Mouse (Mus musculus): ENCODE measurements around the gene Arpc1a. TPM values are rescaled to one million over a fixed set of nuclear protein-coding genes. Genes with fewer than 3 reads are reported as not detected.

Arpc1a gene
- 8.5 and 35.6 TPM in 2 replicates for polyA plus RNA-seq (2012; ENCODE audit: low replicate concordance)

DNA sequence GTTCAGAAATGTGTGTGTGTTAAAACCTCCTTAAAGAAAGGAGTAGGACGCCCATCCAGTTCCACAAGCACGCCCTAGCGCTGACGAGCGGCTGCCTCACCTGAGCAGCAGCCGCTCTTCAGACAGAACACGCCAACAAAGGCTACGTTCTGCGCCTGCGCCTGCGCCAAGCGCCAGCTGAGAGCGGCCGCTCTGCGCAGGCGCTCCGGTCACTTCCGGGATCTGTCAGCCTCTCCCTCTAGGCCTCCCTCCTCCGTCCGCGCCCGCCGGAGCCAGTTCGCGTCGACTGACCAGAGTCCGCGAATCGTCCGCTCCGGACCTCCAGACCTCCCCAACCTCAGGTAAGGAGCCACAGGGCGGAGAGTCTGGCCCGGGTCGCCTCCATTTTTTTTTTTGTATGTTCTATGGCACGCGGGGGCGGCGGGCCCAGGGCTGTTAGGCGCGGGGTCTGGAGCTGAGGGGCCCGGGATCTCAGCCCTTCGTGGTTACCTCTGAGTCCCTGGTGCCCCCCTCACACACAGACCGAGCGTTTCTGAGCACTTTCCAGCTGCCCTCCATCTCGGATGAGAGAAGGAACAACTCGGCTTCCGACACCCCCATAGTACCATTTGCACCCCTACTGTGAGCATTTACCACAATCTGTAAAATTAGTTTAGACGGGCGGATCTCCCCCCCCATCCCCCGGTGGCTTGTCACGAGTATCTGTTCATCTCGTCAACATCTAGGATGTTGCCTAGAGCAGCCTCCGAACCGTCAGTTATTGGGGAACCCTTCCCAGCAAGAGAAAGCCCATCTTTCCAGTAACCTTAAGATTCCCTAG, at the start of gene Arpc1a, which contains the start of gene Kpna7:
Gene Arpc1a (plus strand): TSS at position 199 of the 820 bp plus-strand sequence.
Gene Kpna7 (minus strand): TSS at position 399 of the 820 bp plus-strand sequence.

GRCm38 (mm10) chr5:145042690-145043089, 40.9 kb upstream of the Arpc1a start, which contains the start of gene 1700018F24Rik:
1700018F24Rik (plus strand) TSS chr5:145042990.

DNA sequence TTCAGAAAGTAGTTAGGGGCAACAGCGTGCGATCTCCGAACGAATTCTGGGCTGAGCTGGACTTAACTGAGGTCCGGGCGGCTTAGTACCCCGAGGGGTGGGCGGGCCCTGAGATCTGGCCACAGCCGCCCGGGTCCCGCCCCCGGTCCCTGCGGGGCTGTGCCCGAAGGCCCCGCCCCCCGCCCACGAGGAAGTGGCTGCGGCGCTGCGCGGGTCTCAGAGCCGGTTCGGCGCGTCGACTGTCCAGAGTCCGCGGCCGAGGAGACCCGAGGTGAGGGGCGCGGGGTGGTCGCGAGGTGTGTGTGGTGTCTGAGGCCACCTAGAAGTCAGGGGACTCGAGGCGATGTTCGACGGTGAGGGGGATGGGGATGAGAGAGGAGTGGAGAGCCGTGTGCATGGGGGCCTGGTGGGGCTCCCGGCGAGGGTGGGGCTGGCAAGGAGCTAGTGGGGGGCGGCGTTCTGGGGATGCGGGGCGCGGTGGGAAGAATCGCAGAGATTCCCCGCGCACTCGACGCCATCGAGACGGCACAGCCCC, 30.5 kb downstream of the Arpc1a start, which contains the start of gene Arpc1b:
Gene Arpc1b (plus strand): TSS at position 145 of the 535 bp plus-strand sequence.

GRCm38 (mm10) chr5:145139571-145140519, 56.2 kb downstream of the Arpc1a start, which contains the start of the genes Pdap1 and Bud31:
Pdap1 (minus strand) TSS chr5:145140238.
Bud31 (plus strand) TSS chr5:145140362.

Other genes starting within 250 kb of the Arpc1a start
- 19.1 and 21.6 TPM in 2 replicates for gene Smurf1, start 118.0 kb upstream of the Arpc1a start, polyA plus RNA-seq (2012; ENCODE audit: low replicate concordance)
- not detected in 2 replicates for gene Gm4871, start 51.1 kb upstream of the Arpc1a start, polyA plus RNA-seq (2012; ENCODE audit: low replicate concordance)
- gene 1700018F24Rik, start 40.8 kb upstream of the Arpc1a start, polyA plus RNA-seq (2012; ENCODE audit: low replicate concordance) = not detected in 2 replicates
- not detected in 2 replicates for gene Kpna7, start 200 bp downstream of the Arpc1a start, polyA plus RNA-seq (2012; ENCODE audit: low replicate concordance)
- gene Arpc1b, start 30.4 kb downstream of the Arpc1a start, polyA plus RNA-seq (2012; ENCODE audit: low replicate concordance) = 1,579 and 2,966 TPM in 2 replicates
- gene Pdap1, start 56.4 kb downstream of the Arpc1a start, polyA plus RNA-seq (2012; ENCODE audit: low replicate concordance) = 31.3 and 71.5 TPM in 2 replicates
- gene Bud31, start 56.5 kb downstream of the Arpc1a start, polyA plus RNA-seq (2012; ENCODE audit: low replicate concordance) = 3.6 and 13.6 TPM in 2 replicates
- 17.5 and 25.2 TPM in 2 replicates for gene Ptcd1, start 83.3 kb downstream of the Arpc1a start, polyA plus RNA-seq (2012; ENCODE audit: low replicate concordance)
- 68.9 and 92.8 TPM in 2 replicates for gene Cpsf4, start 83.4 kb downstream of the Arpc1a start, polyA plus RNA-seq (2012; ENCODE audit: low replicate concordance)
- 10.0 and 60.4 TPM in 2 replicates for gene Atp5j2, start 108.2 kb downstream of the Arpc1a start, polyA plus RNA-seq (2012; ENCODE audit: low replicate concordance)
- gene Zkscan14, start 118.0 kb downstream of the Arpc1a start, polyA plus RNA-seq (2012; ENCODE audit: low replicate concordance) = 5.2 and 5.4 TPM in 2 replicates
- 1.2 and 2.8 TPM in 2 replicates for gene Zkscan5, start 120.7 kb downstream of the Arpc1a start, polyA plus RNA-seq (2012; ENCODE audit: low replicate concordance)
- gene Zfp655, start 147.9 kb downstream of the Arpc1a start, polyA plus RNA-seq (2012; ENCODE audit: low replicate concordance) = 20.9 and 38.4 TPM in 2 replicates
- gene Zscan25, start 196.7 kb downstream of the Arpc1a start, polyA plus RNA-seq (2012; ENCODE audit: low replicate concordance) = 38.1 and 64.9 TPM in 2 replicates

Measured in hematopoietic multipotent progenitor cell, adult 10-12 weeks (in vitro differentiated cells).